Mouse (Mus musculus) bone marrow macrophage, adult 2 months (primary cell): ENCODE data around the gene Tmem88b.

Source experiments
- CTCF ChIP-seq: IDR thresholded peaks from 2 replicates; pipeline ENCODE4 v1.5.1; 2012; ENCODE audit warnings: low read depth, mild to moderate bottlenecking, low read length, moderate library complexity
- POLR2A ChIP-seq: IDR thresholded peaks from 2 replicates; pipeline ENCODE4 v1.6.1; 2012; ENCODE audit warnings: mild to moderate bottlenecking, low read depth, low read length, borderline replicate concordance

- TF ChIP-seq POLR2A: no peak
- TF ChIP-seq CTCF: no peak
Observed at GRCm38 (mm10) chr4:155831831-155832230, 46.2 kb upstream of the Tmem88b start.
